Mouse (Mus musculus): ENCODE measurements around the gene Igfals. TPM values are rescaled to one million over a fixed set of nuclear protein-coding genes. Genes with fewer than 3 reads are reported as not detected.
A peak's percentile ranks its signal among the peaks of the same experiment; 100 is the strongest.

Gene Igfals
- polyA plus RNA-seq, 1 experiment from 2014 or later: 0.12 TPM

GRCm38 (mm10) chr17:24893276-24893675 is 27.5 kb downstream of the Igfals start:
- ChIA-PET CTCF (no interaction called here), POLR2A (no interaction called here)
- TF ChIP-seq CTCF (IDR thresholded peaks at IDR 0.05): no peak
- no peak for ATAC-seq
- DNase-seq (ENCODE audit: low read depth, low spot score): no peak
- H3K27me3 ChIP-seq: no peaks in the 10 kb centered on the region
- in situ Hi-C loops (cut with MboI; ENCODE audit: low pct_unique_long_range_greater_than_20kb): no loop called here

- DNase-seq (ENCODE audit: low read depth, low spot score) (no peak), ATAC-seq (no peak)
- in situ Hi-C loops (cut with MboI; ENCODE audit: low pct_unique_long_range_greater_than_20kb): no loop called here
- H3K27me3 ChIP-seq: no peaks in the 10 kb centered on the region
- ChIA-PET POLR2A (interaction anchor here (0.8 to 1.4 kb wide), 5 partner anchors 19 to 71 kb away, joined by 3 to 4 read pairs (median 4); no protein-coding TSS in a partner anchor), CTCF (no interaction called here)
- TF ChIP-seq CTCF (IDR thresholded peaks at IDR 0.05): no peak
Observed at GRCm38 (mm10) chr17:24894061-24894994, 28.5 kb downstream of the Igfals start.

- no peak for TF ChIP-seq CTCF (IDR thresholded peaks at IDR 0.05)
- peak; percentile 42 for DNase-seq (ENCODE audit: low read depth, low spot score)
- in situ Hi-C loops (cut with MboI; ENCODE audit: low pct_unique_long_range_greater_than_20kb): no loop called here
Observed at GRCm38 (mm10) chr17:24894995-24895547, 29.3 kb downstream of the Igfals start, which contains the start of the genes Eme2 and Mrps34. Eme2 (minus strand) TSS chr17:24895087. Mrps34 (plus strand) TSS chr17:24895116.

GRCm38 (mm10) chr17:24895571-24896240 is 29.9 kb downstream of the Igfals start:
- peak; percentile 30 for DNase-seq (ENCODE audit: low read depth, low spot score)
- CTCF ChIA-PET: no interaction called here
- POLR2A ChIA-PET: interaction anchor here (0.8 to 1.2 kb wide), 2 partner anchors 18 to 35 kb away, joined by 3 to 4 read pairs; no protein-coding TSS in a partner anchor
- in situ Hi-C loops (cut with MboI; ENCODE audit: low pct_unique_long_range_greater_than_20kb): no loop called here
- no peaks in the 10 kb centered on the region for H3K27me3 ChIP-seq
- ATAC-seq: peak; percentile 0
- no peak for TF ChIP-seq CTCF (IDR thresholded peaks at IDR 0.05)

More at GRCm38 (mm10) chr17:24894995-24895547, 29.3 kb downstream of the Igfals start, which contains the start of the genes Eme2 and Mrps34:
- POLR2A ChIA-PET: interaction anchor here (0.8 to 1.4 kb wide), 5 partner anchors 18 to 71 kb away, joined by 3 to 4 read pairs (median 4); no protein-coding TSS in a partner anchor
- CTCF ChIA-PET: no interaction called here
- H3K27me3 ChIP-seq: no peaks in the 10 kb centered on the region
- peak; percentile 28 for ATAC-seq

GRCm38 (mm10) chr17:24896241-24896992 is 30.6 kb downstream of the Igfals start, which contains the start of gene Nme3:
Nme3 (plus strand) TSS chr17:24896500.
- CTCF ChIA-PET: no interaction called here

GRCm38 (mm10) chr17:24896993-24897269 is 31.1 kb downstream of the Igfals start:
- ATAC-seq: no peak
- DNase-seq (ENCODE audit: low read depth, low spot score): no peak
- ChIA-PET CTCF (no interaction called here), POLR2A (interaction anchor here (0.6 to 0.8 kb wide), 2 partner anchors 26 to 46 kb away, joined by 3 to 5 read pairs; partner anchors contain the start of gene Fahd1)
- in situ Hi-C loops (cut with MboI; ENCODE audit: low pct_unique_long_range_greater_than_20kb): no loop called here
- TF ChIP-seq CTCF (IDR thresholded peaks at IDR 0.05): no peak
- H3K27me3 ChIP-seq: no peaks in the 10 kb centered on the region

More at GRCm38 (mm10) chr17:24896241-24896992, 30.6 kb downstream of the Igfals start, which contains the start of gene Nme3:
- peak; percentile 42 for ATAC-seq
- no peaks in the 10 kb centered on the region for H3K27me3 ChIP-seq
- POLR2A ChIA-PET: interaction anchor here (0.6 to 0.8 kb wide), 2 partner anchors 26 to 46 kb away, joined by 3 to 5 read pairs; partner anchors contain the start of gene Fahd1
- no peak for TF ChIP-seq CTCF (IDR thresholded peaks at IDR 0.05)
- in situ Hi-C loops (cut with MboI; ENCODE audit: low pct_unique_long_range_greater_than_20kb): no loop called here
- DNase-seq (ENCODE audit: low read depth, low spot score): no peak

GRCm38 (mm10) chr17:24897600-24897999 is 31.8 kb downstream of the Igfals start:
- POLR2A ChIA-PET: no interaction called here
- CTCF ChIA-PET: no interaction called here
- DNase-seq (ENCODE audit: low read depth, low spot score): no peak
- no peak for TF ChIP-seq CTCF (IDR thresholded peaks at IDR 0.05)
- H3K27me3 ChIP-seq: no peaks in the 10 kb centered on the region
- in situ Hi-C loops (cut with MboI; ENCODE audit: low pct_unique_long_range_greater_than_20kb): no loop called here
- no peak for ATAC-seq

GRCm38 (mm10) chr17:24898041-24898854 is 32.5 kb downstream of the Igfals start:
- DNase-seq (ENCODE audit: low read depth, low spot score): no peak
- CTCF ChIA-PET: no interaction called here
- no peak for ATAC-seq
- POLR2A ChIA-PET: no interaction called here
- no peak for TF ChIP-seq CTCF (IDR thresholded peaks at IDR 0.05)
- H3K27me3 ChIP-seq: no peaks in the 10 kb centered on the region
- in situ Hi-C loops (cut with MboI; ENCODE audit: low pct_unique_long_range_greater_than_20kb): no loop called here

GRCm38 (mm10) chr17:24899153-24899552 is 33.4 kb downstream of the Igfals start:
- CTCF ChIA-PET: interaction anchor here (1.4 kb wide), 1 partner anchor 17 kb away, joined by 3 read pairs; no protein-coding TSS in a partner anchor
- in situ Hi-C loops (cut with MboI; ENCODE audit: low pct_unique_long_range_greater_than_20kb): no loop called here
- POLR2A ChIA-PET: no interaction called here
- ATAC-seq: no peak
- DNase-seq (ENCODE audit: low read depth, low spot score): no peak
- TF ChIP-seq CTCF (IDR thresholded peaks at IDR 0.05): no peak
- no peaks in the 10 kb centered on the region for H3K27me3 ChIP-seq
